Mouse (Mus musculus) heart, embryonic 14.5 days (tissue): ENCODE results near the gene Ccdc155. TPM values are rescaled to one million over a fixed set of nuclear protein-coding genes. Genes with fewer than 3 reads are reported as not detected.
A peak's percentile ranks its signal among the peaks of the same experiment; 100 is the strongest.
"Not testable (repeated sequence)": the region's sequence is repeated elsewhere in the genome, so short reads cannot be mapped to it uniquely, and the experiment has no call there.

Experiments
- ATAC-seq: fragments of 200-750 bp; cut with Nextera tagmentation; 2 replicates; pipeline ENCODE4 v1.8.0; 2017; ENCODE audit warnings: low read depth, moderate TSS enrichment; ENCODE audit not compliant: insufficient number of reproducible peaks, insufficient read depth, low FRiP score
- H3K27ac ChIP-seq, 2 experiments: fragments of 200-500 bp in 1 of 2; fragments of 300-500 bp in 1 of 2; sonication (generic) in 1 of 2; replicated peaks in 1 of 2; 2 replicates each; pipeline ENCODE4 v1.5.1; 2012 to 2014; ENCODE audit warnings: low read depth in 2 of 2, low read length in 2 of 2, control low read depth in 1 of 2, mild to moderate bottlenecking in 1 of 2, mixed read lengths in 1 of 2; ENCODE audit not compliant: control insufficient read depth in 1 of 2, insufficient read depth in 1 of 2
- H3K27me3 ChIP-seq: fragments of 300-500 bp; sonication (generic); 2 replicates; pipeline ENCODE4 v1.6.1; 2014; ENCODE audit warnings: mild to moderate bottlenecking, low read length, control low read depth; ENCODE audit not compliant: control insufficient read depth, insufficient read depth
- H3K36me3 ChIP-seq: fragments of 300-500 bp; sonication (generic); 2 replicates; pipeline ENCODE4 v1.6.1; 2014; ENCODE audit warnings: mild to moderate bottlenecking, control low read depth, low read length, mixed read lengths; ENCODE audit not compliant: control insufficient read depth, insufficient read depth
- H3K4me1 ChIP-seq, 2 experiments: fragments of 200-500 bp in 1 of 2; fragments of 300-500 bp in 1 of 2; sonication (generic) in 1 of 2; 2 replicates each; pipeline ENCODE4 v1.6.1; 2012 to 2014; ENCODE audit warnings: low read length in 2 of 2, control low read depth in 1 of 2, mixed read lengths in 1 of 2; ENCODE audit not compliant: control insufficient read depth in 2 of 2, insufficient read depth in 2 of 2
- H3K4me2 ChIP-seq: fragments of 300-500 bp; sonication (generic); 2 replicates; pipeline ENCODE4 v1.6.1; 2014; ENCODE audit warnings: mild to moderate bottlenecking, low read length
- H3K4me3 ChIP-seq, 2 experiments: fragments of 200-500 bp in 1 of 2; fragments of 300-500 bp in 1 of 2; sonication (generic) in 1 of 2; 2 replicates each; pipeline ENCODE4 v1.5.1; 2012 to 2014; ENCODE audit warnings: low read length in 2 of 2, mild to moderate bottlenecking in 2 of 2, control low read depth in 1 of 2, low read depth in 1 of 2, moderate library complexity in 1 of 2; ENCODE audit not compliant: control insufficient read depth in 1 of 2, insufficient read depth in 1 of 2
- H3K9ac ChIP-seq: fragments of 300-500 bp; sonication (generic); 2 replicates; pipeline ENCODE4 v1.6.1; 2014; ENCODE audit warnings: mild to moderate bottlenecking, low read length
- H3K9me3 ChIP-seq: fragments of 300-500 bp; sonication (generic); 2 replicates; pipeline ENCODE4 v1.6.1; 2016; ENCODE audit warnings: low read length, control low read depth; ENCODE audit not compliant: control insufficient read depth
- WGBS: fragments of 180-500 bp; shearing (Covaris S2); extraction: QIAGEN DNeasy Blood & Tissue Kit; methylation state at CpG from one replicate; pipeline ENCODE4 v1.1.7; 2014; 5-methylcytosine and 5-hydroxymethylcytosine counted together
- polyA plus RNA-seq: library from polyadenylated mRNA; unstranded; fragments of >200 nt; fragmentation: Nextera tagmentation; extraction: Ambion mirVana; gene quantifications from 2 replicates; pipeline ENCODE4 v1.2.1, GENCODE M21; 2014

Ccdc155 gene
- polyA plus RNA-seq, 1 experiment from 2014 or later = 0.32 TPM

GRCm38 (mm10) chr7:45155590-45155989 lies 49.1 kb downstream of the Ccdc155 start:
- H3K36me3 ChIP-seq = peaks cover 35% of the 10 kb centered on the region
- peaks cover 4 to 9% of the 10 kb centered on the region in 2 experiments; a peak in 2 of 4 replicates for H3K4me1 ChIP-seq
- whole genome bisulfite sequencing = 85% methylated on average over 9 of the region's 9 CpGs
- H3K27me3 ChIP-seq = no peaks in the 10 kb centered on the region
- H3K4me3 ChIP-seq = no peak overlapping the region
- no peak overlapping the region for H3K27ac ChIP-seq
- no peak overlapping the region for H3K9ac ChIP-seq
- no peaks in the 10 kb centered on the region for H3K9me3 ChIP-seq
- no peak overlapping the region for H3K4me2 ChIP-seq
- no peak for ATAC-seq

GRCm38 (mm10) chr7:45154993-45155514 lies 49.6 kb downstream of the Ccdc155 start:
- Histone ChIP-seq H3K9ac (peak overlapping the region; percentile 52), H3K4me3 (peak overlapping the region; percentile 39 to 63), H3K36me3 (peaks cover 29% of the 10 kb centered on the region), H3K4me2 (peak overlapping the region; percentile 74), H3K27me3 (no peaks in the 10 kb centered on the region), H3K4me1 (peaks cover 4 to 9% of the 10 kb centered on the region in 2 experiments; a peak in 2 of 4 replicates), H3K27ac (peak overlapping the region in 1 of 2 experiments; percentile 96; a peak in 1 of 4 replicates), H3K9me3 (no peaks in the 10 kb centered on the region)
- 77% methylated on average over 12 of the region's 12 CpGs for WGBS
- no peak for ATAC-seq

- peaks cover 4 to 9% of the 10 kb centered on the region in 2 experiments; a peak in 2 of 4 replicates for H3K4me1 ChIP-seq
- peak within 1 kb of the TSS; percentile 74 for H3K4me2 ChIP-seq
- WGBS = 4% methylated on average over 64 of the region's 69 CpGs
- no peaks in the 10 kb centered on the region for H3K27me3 ChIP-seq
- H3K4me3 ChIP-seq = peak within 1 kb of the TSS; percentile 63 to 84
- no peaks in the 10 kb centered on the region for H3K9me3 ChIP-seq
- peak within 1 kb of the TSS; percentile 93 for H3K9ac ChIP-seq
- ATAC-seq = peak; percentile 93
- peak within 1 kb of the TSS; percentile 96 to 98 for H3K27ac ChIP-seq
- peaks cover 22% of the 10 kb centered on the region for H3K36me3 ChIP-seq
These were observed 50.3 kb downstream of the Ccdc155 start, which contains the start of the genes Pih1d1 and Aldh16a1 for GRCm38 (mm10) chr7:45154096-45154992. Pih1d1 (plus strand) TSS chr7:45154303. Aldh16a1 (minus strand) TSS chr7:45154584.

- Histone ChIP-seq H3K4me1 (peaks cover 4 to 9% of the 10 kb centered on the region in 2 experiments; a peak in 2 of 4 replicates), H3K36me3 (peaks cover 19% of the 10 kb centered on the region), H3K9me3 (no peaks in the 10 kb centered on the region), H3K27me3 (no peaks in the 10 kb centered on the region), H3K27ac (peak overlapping the region; percentile 78 to 96), H3K9ac (peak overlapping the region; percentile 93), H3K4me2 (peak overlapping the region; percentile 74), H3K4me3 (peak overlapping the region; percentile 63 to 84)
- 2% methylated on average over 5 of the region's 5 CpGs for WGBS
- no peak for ATAC-seq
These were observed 51.1 kb downstream of the Ccdc155 start for GRCm38 (mm10) chr7:45153586-45153985.

- H3K9ac ChIP-seq, H3K4me1 ChIP-seq, H3K27ac ChIP-seq, ATAC-seq, H3K27me3 ChIP-seq, H3K9me3 ChIP-seq, H3K4me3 ChIP-seq: not testable (repeated sequence)
- H3K4me2 ChIP-seq = peak overlapping the region; percentile 74; the same call in 1 of the 2 replicates
- WGBS = 96% methylated on average over 2 of the region's 2 CpGs
- H3K36me3 ChIP-seq = peaks cover 18% of the 10 kb centered on the region
These were observed 51.6 kb downstream of the Ccdc155 start for GRCm38 (mm10) chr7:45153052-45153451.

- Histone ChIP-seq H3K27ac (no peak overlapping the region), H3K9ac (no peak overlapping the region)
- 55% methylated on average over 11 of the region's 11 CpGs for WGBS
These were observed 53.4 kb downstream of the Ccdc155 start for GRCm38 (mm10) chr7:45151303-45151702.

GRCm38 (mm10) chr7:45150321-45150720 lies 54.4 kb downstream of the Ccdc155 start:
- no peak overlapping the region for H3K4me2 ChIP-seq
- no peak overlapping the region; the same call in 1 of the 2 replicates for H3K9ac ChIP-seq
- no peak for ATAC-seq
- H3K27ac ChIP-seq = no peak overlapping the region
- H3K27me3 ChIP-seq = no peaks in the 10 kb centered on the region
- H3K36me3 ChIP-seq = peaks cover 25% of the 10 kb centered on the region
- no peaks in the 10 kb centered on the region for H3K9me3 ChIP-seq
- WGBS = 63% methylated on average over 4 of the region's 4 CpGs
- peaks cover 4 to 9% of the 10 kb centered on the region in 2 experiments; a peak in 2 of 4 replicates for H3K4me1 ChIP-seq
- no peak overlapping the region for H3K4me3 ChIP-seq

More at GRCm38 (mm10) chr7:45151303-45151702, 53.4 kb downstream of the Ccdc155 start:
- ATAC-seq = no peak
- Histone ChIP-seq H3K4me2 (no peak overlapping the region), H3K4me1 (peaks cover 4 to 9% of the 10 kb centered on the region in 2 experiments; a peak in 2 of 4 replicates), H3K27me3 (no peaks in the 10 kb centered on the region), H3K36me3 (peaks cover 17% of the 10 kb centered on the region), H3K9me3 (no peaks in the 10 kb centered on the region), H3K4me3 (no peak overlapping the region)
